Mouse (Mus musculus): ENCODE measurements around the gene Nfe2. TPM values are rescaled to one million over a fixed set of nuclear protein-coding genes. Genes with fewer than 3 reads are reported as not detected.
A peak's percentile ranks its signal among the peaks of the same experiment; 100 is the strongest.

The Nfe2 gene
- polyA plus RNA-seq, 1 experiment from 2014 or later, result 0.69 TPM

GRCm38 (mm10) chr15:103294649-103295048 is 36.4 kb upstream of the Nfe2 start:
- no peak overlapping the region for H3K27ac ChIP-seq (ENCODE audit: low read depth, low read length)
- no peaks in the 10 kb centered on the region for H3K27me3 ChIP-seq (replicated peaks; ENCODE audit: control insufficient read depth, insufficient read depth, low read length)
- H3K4me3 ChIP-seq (ENCODE audit: low read length), result no peak overlapping the region
- peaks cover 34% of the 10 kb centered on the region for H3K4me1 ChIP-seq (ENCODE audit: control insufficient read depth, insufficient read depth, low read depth, low read length)
- H3K9me3 ChIP-seq (ENCODE audit: control insufficient read depth, low read length), result no peaks in the 10 kb centered on the region
- no peak for ATAC-seq
- H3K4me2 ChIP-seq (ENCODE audit: low read length), result no peak overlapping the region
- WGBS, result 78% methylated on average over 2 of the region's 2 CpGs
- peaks cover 14% of the 10 kb centered on the region for H3K36me3 ChIP-seq (ENCODE audit: control insufficient read depth, insufficient read depth, low read length)
- H3K9ac ChIP-seq (ENCODE audit: low read depth, low read length), result no peak overlapping the region

- Histone ChIP-seq H3K9me3 (ENCODE audit: control insufficient read depth, low read length) (no peaks in the 10 kb centered on the region), H3K4me3 (ENCODE audit: low read length) (no peak overlapping the region), H3K4me1 (ENCODE audit: control insufficient read depth, insufficient read depth, low read depth, low read length) (peaks cover 28% of the 10 kb centered on the region), H3K36me3 (ENCODE audit: control insufficient read depth, insufficient read depth, low read length) (peaks cover 14% of the 10 kb centered on the region), H3K9ac (ENCODE audit: low read depth, low read length) (no peak overlapping the region), H3K27me3 (replicated peaks; ENCODE audit: control insufficient read depth, insufficient read depth, low read length) (no peaks in the 10 kb centered on the region), H3K27ac (ENCODE audit: low read depth, low read length) (no peak overlapping the region), H3K4me2 (ENCODE audit: low read length) (no peak overlapping the region)
- WGBS, result 100% methylated on average over 2 of the region's 2 CpGs
- ATAC-seq, result no peak
These were observed 35.2 kb upstream of the Nfe2 start for GRCm38 (mm10) chr15:103293375-103293774.

GRCm38 (mm10) chr15:103292673-103293345 is 34.6 kb upstream of the Nfe2 start:
- Histone ChIP-seq H3K4me1 (ENCODE audit: control insufficient read depth, insufficient read depth, low read depth, low read length) (peaks cover 26% of the 10 kb centered on the region), H3K9me3 (ENCODE audit: control insufficient read depth, low read length) (no peaks in the 10 kb centered on the region), H3K4me3 (ENCODE audit: low read length) (no peak overlapping the region), H3K9ac (ENCODE audit: low read depth, low read length) (no peak overlapping the region), H3K27me3 (replicated peaks; ENCODE audit: control insufficient read depth, insufficient read depth, low read length) (no peaks in the 10 kb centered on the region), H3K27ac (ENCODE audit: low read depth, low read length) (no peak overlapping the region), H3K36me3 (ENCODE audit: control insufficient read depth, insufficient read depth, low read length) (peaks cover 14% of the 10 kb centered on the region), H3K4me2 (ENCODE audit: low read length) (no peak overlapping the region)
- ATAC-seq, result no peak
- 74% methylated on average over 4 of the region's 4 CpGs for WGBS

- peaks cover 9% of the 10 kb centered on the region for H3K4me1 ChIP-seq (ENCODE audit: control insufficient read depth, insufficient read depth, low read depth, low read length)
- 88% methylated on average over 9 of the region's 9 CpGs for WGBS
- H3K9ac ChIP-seq (ENCODE audit: low read depth, low read length), result no peak overlapping the region
- no peaks in the 10 kb centered on the region for H3K27me3 ChIP-seq (replicated peaks; ENCODE audit: control insufficient read depth, insufficient read depth, low read length)
- H3K9me3 ChIP-seq (ENCODE audit: control insufficient read depth, low read length), result no peaks in the 10 kb centered on the region
- H3K4me2 ChIP-seq (ENCODE audit: low read length), result no peak overlapping the region
- no peak overlapping the region for H3K27ac ChIP-seq (ENCODE audit: low read depth, low read length)
- no peak for ATAC-seq
- no peak overlapping the region for H3K4me3 ChIP-seq (ENCODE audit: low read length)
- H3K36me3 ChIP-seq (ENCODE audit: control insufficient read depth, insufficient read depth, low read length), result peaks cover 14% of the 10 kb centered on the region
These were observed 32.6 kb upstream of the Nfe2 start for GRCm38 (mm10) chr15:103290843-103291242.

- ATAC-seq, result no peak
- Histone ChIP-seq H3K4me3 (ENCODE audit: low read length) (no peak overlapping the region), H3K9me3 (ENCODE audit: control insufficient read depth, low read length) (no peaks in the 10 kb centered on the region), H3K4me2 (ENCODE audit: low read length) (no peak overlapping the region), H3K27ac (ENCODE audit: low read depth, low read length) (no peak overlapping the region), H3K36me3 (ENCODE audit: control insufficient read depth, insufficient read depth, low read length) (peaks cover 14% of the 10 kb centered on the region), H3K27me3 (replicated peaks; ENCODE audit: control insufficient read depth, insufficient read depth, low read length) (no peaks in the 10 kb centered on the region), H3K4me1 (ENCODE audit: control insufficient read depth, insufficient read depth, low read depth, low read length) (peaks cover 10% of the 10 kb centered on the region), H3K9ac (ENCODE audit: low read depth, low read length) (no peak overlapping the region)
- 70% methylated on average over 6 of the region's 6 CpGs for WGBS
These were observed 32.2 kb upstream of the Nfe2 start for GRCm38 (mm10) chr15:103290417-103290816.

- Histone ChIP-seq H3K4me3 (ENCODE audit: low read length) (no peak overlapping the region), H3K4me1 (ENCODE audit: control insufficient read depth, insufficient read depth, low read depth, low read length) (peaks cover 12% of the 10 kb centered on the region), H3K27ac (ENCODE audit: low read depth, low read length) (peak overlapping the region; percentile 63), H3K4me2 (ENCODE audit: low read length) (no peak overlapping the region), H3K27me3 (replicated peaks; ENCODE audit: control insufficient read depth, insufficient read depth, low read length) (no peaks in the 10 kb centered on the region), H3K9ac (ENCODE audit: low read depth, low read length) (no peak overlapping the region), H3K9me3 (ENCODE audit: control insufficient read depth, low read length) (no peaks in the 10 kb centered on the region), H3K36me3 (ENCODE audit: control insufficient read depth, insufficient read depth, low read length) (peaks cover 14% of the 10 kb centered on the region)
- no peak for ATAC-seq
- WGBS, result 23% methylated on average over 5 of the region's 5 CpGs
These were observed 31.4 kb upstream of the Nfe2 start for GRCm38 (mm10) chr15:103289600-103289999.

GRCm38 (mm10) chr15:103285778-103286417 is 27.7 kb upstream of the Nfe2 start:
- H3K9me3 ChIP-seq (ENCODE audit: control insufficient read depth, low read length), result no peaks in the 10 kb centered on the region
- H3K9ac ChIP-seq (ENCODE audit: low read depth, low read length), result no peak overlapping the region
- no peaks in the 10 kb centered on the region for H3K27me3 ChIP-seq (replicated peaks; ENCODE audit: control insufficient read depth, insufficient read depth, low read length)
- H3K4me1 ChIP-seq (ENCODE audit: control insufficient read depth, insufficient read depth, low read depth, low read length), result peaks cover 12% of the 10 kb centered on the region
- H3K4me2 ChIP-seq (ENCODE audit: low read length), result no peak overlapping the region
- no peaks in the 10 kb centered on the region for H3K36me3 ChIP-seq (ENCODE audit: control insufficient read depth, insufficient read depth, low read length)
- ATAC-seq, result peak; percentile 83
- H3K4me3 ChIP-seq (ENCODE audit: low read length), result no peak overlapping the region
- WGBS, result 52% methylated on average over 1 of the region's 1 CpGs
- H3K27ac ChIP-seq (ENCODE audit: low read depth, low read length), result peak overlapping the region; percentile 66

GRCm38 (mm10) chr15:103284647-103285046 is 26.4 kb upstream of the Nfe2 start:
- Histone ChIP-seq H3K4me2 (ENCODE audit: low read length) (no peak overlapping the region), H3K27ac (ENCODE audit: low read depth, low read length) (peak overlapping the region; percentile 26; the same call in 1 of the 2 replicates), H3K36me3 (ENCODE audit: control insufficient read depth, insufficient read depth, low read length) (no peaks in the 10 kb centered on the region), H3K4me3 (ENCODE audit: low read length) (no peak overlapping the region), H3K9me3 (ENCODE audit: control insufficient read depth, low read length) (no peaks in the 10 kb centered on the region), H3K4me1 (ENCODE audit: control insufficient read depth, insufficient read depth, low read depth, low read length) (peaks cover 7% of the 10 kb centered on the region), H3K27me3 (replicated peaks; ENCODE audit: control insufficient read depth, insufficient read depth, low read length) (no peaks in the 10 kb centered on the region), H3K9ac (ENCODE audit: low read depth, low read length) (no peak overlapping the region)
- 52% methylated on average over 2 of the region's 2 CpGs for WGBS
- no peak for ATAC-seq

GRCm38 (mm10) chr15:103284066-103284465 is 25.9 kb upstream of the Nfe2 start:
- H3K27me3 ChIP-seq (replicated peaks; ENCODE audit: control insufficient read depth, insufficient read depth, low read length), result no peaks in the 10 kb centered on the region
- no peak for ATAC-seq
- H3K27ac ChIP-seq (ENCODE audit: low read depth, low read length), result no peak overlapping the region
- H3K9ac ChIP-seq (ENCODE audit: low read depth, low read length), result no peak overlapping the region
- no peak overlapping the region for H3K4me2 ChIP-seq (ENCODE audit: low read length)
- 53% methylated on average over 3 of the region's 3 CpGs for WGBS
- H3K4me1 ChIP-seq (ENCODE audit: control insufficient read depth, insufficient read depth, low read depth, low read length), result peaks cover 4% of the 10 kb centered on the region
- no peaks in the 10 kb centered on the region for H3K9me3 ChIP-seq (ENCODE audit: control insufficient read depth, low read length)
- H3K4me3 ChIP-seq (ENCODE audit: low read length), result no peak overlapping the region
- H3K36me3 ChIP-seq (ENCODE audit: control insufficient read depth, insufficient read depth, low read length), result no peaks in the 10 kb centered on the region

All from hindbrain, embryonic 16.5 days (tissue).